Mouse (Mus musculus) CH12F3 (cell line): ENCODE measurements around the gene Kidins220.

Experiments
- in situ Hi-C: fragments of 300-500 bp; cut with MboI; formaldehyde crosslinking; loops from 2 replicates; pipeline ENCODE4 v1.14.3; 2020; ENCODE audit warnings: low sequenced_read_pairs

Kidins220 gene

GRCm38 (mm10) chr12:25016995-25017394 lies 42.3 kb downstream of the Kidins220 start:
- in situ Hi-C loops: no loop called here

GRCm38 (mm10) chr12:25021057-25021456 lies 46.3 kb downstream of the Kidins220 start:
- in situ Hi-C loops: no loop called here

GRCm38 (mm10) chr12:25024862-25025545 lies 50.3 kb downstream of the Kidins220 start:
- in situ Hi-C loops: no loop called here

GRCm38 (mm10) chr12:25026308-25026707 lies 51.6 kb downstream of the Kidins220 start:
- in situ Hi-C loops: no loop called here

GRCm38 (mm10) chr12:25027416-25027815 lies 52.7 kb downstream of the Kidins220 start:
- in situ Hi-C loops: no loop called here

GRCm38 (mm10) chr12:25033662-25034337 lies 59.1 kb downstream of the Kidins220 start:
- in situ Hi-C loops: no loop called here

- in situ Hi-C loops: no loop called here
Measured at GRCm38 (mm10) chr12:25034338-25034953, 59.7 kb downstream of the Kidins220 start.

- in situ Hi-C loops: no loop called here
Measured at GRCm38 (mm10) chr12:25036024-25036423, 61.3 kb downstream of the Kidins220 start.

GRCm38 (mm10) chr12:25037222-25037621 lies 62.5 kb downstream of the Kidins220 start:
- in situ Hi-C loops: no loop called here

- in situ Hi-C loops: no loop called here
Measured at GRCm38 (mm10) chr12:25037681-25038472, 63.2 kb downstream of the Kidins220 start.

- in situ Hi-C loops: no loop called here
Measured at GRCm38 (mm10) chr12:25044056-25044455, 69.3 kb downstream of the Kidins220 start.

- in situ Hi-C loops: no loop called here
Measured at GRCm38 (mm10) chr12:25044579-25044978, 69.9 kb downstream of the Kidins220 start.

GRCm38 (mm10) chr12:25049253-25049652 lies 74.5 kb downstream of the Kidins220 start:
- in situ Hi-C loops: no loop called here

GRCm38 (mm10) chr12:25054511-25054910 lies 79.8 kb downstream of the Kidins220 start:
- in situ Hi-C loops: no loop called here

GRCm38 (mm10) chr12:25054963-25055362 lies 80.2 kb downstream of the Kidins220 start:
- in situ Hi-C loops: no loop called here

GRCm38 (mm10) chr12:25059487-25060200 lies 84.9 kb downstream of the Kidins220 start:
- in situ Hi-C loops: no loop called here

- in situ Hi-C loops: no loop called here
Measured at GRCm38 (mm10) chr12:25060901-25061300, 86.2 kb downstream of the Kidins220 start.

- in situ Hi-C loops: no loop called here
Measured at GRCm38 (mm10) chr12:25062264-25062663, 87.5 kb downstream of the Kidins220 start.

- in situ Hi-C loops: loop anchor here (10.0 kb wide), 1 partner anchor 1221 kb away; no protein-coding TSS in a partner anchor
Measured at GRCm38 (mm10) chr12:25073374-25073773, 98.6 kb downstream of the Kidins220 start.

- in situ Hi-C loops: loop anchor here (10.0 kb wide), 1 partner anchor 1220 kb away; no protein-coding TSS in a partner anchor
Measured at GRCm38 (mm10) chr12:25074344-25074743, 99.6 kb downstream of the Kidins220 start.
